Mouse (Mus musculus): ENCODE data around the gene Txnip.

GRCm38 (mm10) chr3:96600639-96601250 lies 43.0 kb downstream of the Txnip start, which contains the start of gene Lix1l:
- TF ChIP-seq CTCF (IDR thresholded peaks at IDR 0.05; ENCODE audit: low read depth, low read length), result no peak
- no peak for TF ChIP-seq GATA1 (IDR thresholded peaks at IDR 0.05; ENCODE audit: borderline replicate concordance, low read length)
- no peak for TF ChIP-seq POLR2AphosphoS5 (IDR thresholded peaks at IDR 0.05; ENCODE audit: insufficient replicate concordance, low read depth, low read length)
- no peak for TF ChIP-seq TAL1 (conservative IDR thresholded peaks at IDR 0.05; ENCODE audit: low read depth, low read length)
